Mouse (Mus musculus) heart, adult 2 months (tissue): ENCODE measurements at regions not wholly inside any gene's neighbourhood (a gene's known extent, or its start where the extent isn't known, plus 50 kb on each side); places are given as distances from the start of the nearest gene placed in this dataset.

ENCODE experiments used
- DNase-seq, 2 experiments: peaks; one replicate each; pipeline ENCODE4 v3.0.0; 2021
- H3K27ac ChIP-seq: fragments of 200-600 bp; 2 replicates; pipeline ENCODE4 v1.8.1; 2022
- H3K27me3 ChIP-seq: fragments of 200-500 bp; 2 replicates; pipeline ENCODE4 v1.6.1; 2012; ENCODE audit warnings: mild to moderate bottlenecking, low read length, inconsistent platforms, mixed read lengths; ENCODE audit not compliant: control insufficient read depth, insufficient read depth
- H3K36me3 ChIP-seq: fragments of 200-500 bp; 2 replicates; pipeline ENCODE4 v1.6.1; 2012; ENCODE audit warnings: low read length, inconsistent platforms; ENCODE audit not compliant: control insufficient read depth, insufficient read depth
- H3K4me1 ChIP-seq: fragments of 200-500 bp; 2 replicates; pipeline ENCODE4 v1.6.1; 2011; ENCODE audit warnings: low read length; ENCODE audit not compliant: control insufficient read depth, insufficient read depth
- H3K4me3 ChIP-seq: fragments of 200-600 bp; 2 replicates; pipeline ENCODE4 v1.8.1; 2022
- H3K79me2 ChIP-seq: fragments of 200-500 bp; replicated peaks from 2 replicates; pipeline ENCODE4 v1.6.1; 2012; ENCODE audit warnings: mild to moderate bottlenecking, inconsistent platforms, low read length, moderate library complexity, mixed read lengths; ENCODE audit not compliant: control insufficient read depth, insufficient read depth
- H3K9ac ChIP-seq: fragments of 200-500 bp; 2 replicates; pipeline ENCODE4 v1.6.1; 2012; ENCODE audit warnings: low read depth, mild to moderate bottlenecking, control low read depth, inconsistent platforms, low read length, mixed read lengths
- CTCF ChIP-seq: fragments of 200-600 bp; IDR thresholded peaks from 2 replicates; pipeline ENCODE4 v1.8.1; 2022; ENCODE audit warnings: antibody characterized with exemption, mild to moderate bottlenecking, moderate library complexity
- EP300 ChIP-seq: fragments of 200-500 bp; IDR thresholded peaks from 2 replicates; pipeline ENCODE4 v1.6.1; 2011; ENCODE audit warnings: low read depth, low read length, control low read depth; ENCODE audit not compliant: insufficient read depth
- POLR2A ChIP-seq: fragments of 200-500 bp; IDR thresholded peaks from 2 replicates; pipeline ENCODE4 v1.6.1; 2011; ENCODE audit warnings: mild to moderate bottlenecking, low read depth, low read length, control low read depth; ENCODE audit not compliant: insufficient read depth
- WGBS: fragments of 180-500 bp; shearing (Covaris S2); methylation state at CpG from one replicate; pipeline ENCODE4 v1.1.7; 2018; 5-methylcytosine and 5-hydroxymethylcytosine counted together
- intact Hi-C: fragments of 180-260 bp; cut with DNase I; formaldehyde crosslinking; loops from one replicate; pipeline ENCODE4 v1.15.1; 2025

DNA sequence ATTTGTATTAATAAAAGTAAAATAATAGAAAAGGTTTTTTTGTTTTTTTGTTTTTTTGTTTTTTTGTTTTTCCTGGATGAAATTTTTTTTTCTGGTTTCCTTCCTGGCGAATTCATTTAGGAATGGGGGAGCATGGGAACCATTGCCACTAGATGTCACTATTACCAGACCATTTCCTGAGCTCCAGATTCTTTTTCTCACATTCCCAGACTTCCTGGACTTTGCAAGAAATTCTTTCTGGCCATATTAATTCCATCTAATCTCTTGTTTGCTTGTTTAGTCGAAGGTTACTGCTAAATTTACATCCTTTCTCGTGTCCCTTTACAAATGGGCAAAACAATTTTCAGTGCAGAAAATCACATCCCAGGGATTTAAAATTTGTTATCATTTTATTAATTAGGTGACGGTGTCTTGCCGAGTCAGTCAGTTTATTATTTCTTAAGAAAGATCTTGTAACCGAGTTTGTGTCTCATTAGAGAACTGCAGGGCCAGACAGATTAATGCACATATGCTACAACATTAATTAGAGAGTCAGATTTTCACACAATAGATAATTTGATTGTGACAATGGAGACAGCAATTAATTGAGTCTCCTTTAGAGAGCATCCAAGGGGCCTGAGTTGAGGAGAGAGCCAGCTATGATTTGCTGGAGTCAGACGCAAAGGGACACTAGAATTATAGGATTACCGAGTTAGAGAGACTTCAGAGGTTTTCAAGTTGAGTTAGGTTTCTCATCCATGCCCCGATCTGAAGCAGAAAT lies 1702.5 kb upstream of the Tenm2 start:
- no peaks in the 10 kb centered on the region for H3K27me3 ChIP-seq
- H3K4me3 ChIP-seq = no peak overlapping the region
- no peak overlapping the region for H3K27ac ChIP-seq
- H3K4me1 ChIP-seq = no peaks in the 10 kb centered on the region
- H3K79me2 ChIP-seq = no peaks in the 10 kb centered on the region
- H3K9ac ChIP-seq = no peak overlapping the region
- TF ChIP-seq EP300 (no peak), POLR2A (no peak), CTCF (peak; percentile 25)
- no peaks in the 10 kb centered on the region for H3K36me3 ChIP-seq
- intact Hi-C loops = loop anchor here (5.0 kb wide), 1 partner anchor 1664 kb away; no protein-coding TSS in a partner anchor
- WGBS = 41% methylated on average over 9 of the region's 9 CpGs
- DNase-seq = no peak
